Mouse (Mus musculus) cerebellum, adult 2 months (tissue): ENCODE results near the gene Fyn.

Experiments used
- CTCF ChIP-seq: fragments of 200-500 bp; IDR thresholded peaks from 2 replicates; pipeline ENCODE4 v1.5.1; 2011; ENCODE audit warnings: low read depth, mild to moderate bottlenecking, control low read depth, low read length, moderate library complexity, borderline replicate concordance; ENCODE audit not compliant: insufficient read depth
- POLR2A ChIP-seq: fragments of 200-500 bp; IDR thresholded peaks from 2 replicates; pipeline ENCODE4 v1.6.1; 2011; ENCODE audit warnings: low read length, control low read depth, borderline replicate concordance; ENCODE audit not compliant: insufficient read depth

GRCm38 (mm10) chr10:39385259-39385658, 16.6 kb downstream of the Fyn start:
- TF ChIP-seq POLR2A (no peak), CTCF (no peak)
